Mouse (Mus musculus) kidney, adult 2 months (tissue): Measurements from ENCODE around the gene Coa6. TPM values are rescaled to one million over a fixed set of nuclear protein-coding genes. Genes with fewer than 3 reads are reported as not detected.

Experiments used
- DNase-seq: peaks from one replicate; pipeline ENCODE4 v3.0.0; 2021
- H3K27ac ChIP-seq: fragments of 200-500 bp; 2 replicates; pipeline ENCODE4 v1.5.1; 2012; ENCODE audit warnings: low read depth, low read length, control low read depth, inconsistent platforms; ENCODE audit not compliant: insufficient read depth
- H3K27me3 ChIP-seq: fragments of 200-500 bp; replicated peaks from 2 replicates; pipeline ENCODE4 v1.6.1; 2012; ENCODE audit warnings: mild to moderate bottlenecking, moderate library complexity, low read length, inconsistent platforms; ENCODE audit not compliant: control insufficient read depth, insufficient read depth
- H3K36me3 ChIP-seq: fragments of 200-500 bp; 2 replicates; pipeline ENCODE4 v1.6.1; 2012; ENCODE audit warnings: mild to moderate bottlenecking, moderate library complexity, low read length, inconsistent platforms; ENCODE audit not compliant: control insufficient read depth, insufficient read depth
- H3K4me1 ChIP-seq: fragments of 200-500 bp; 2 replicates; pipeline ENCODE4 v1.6.1; 2011; ENCODE audit warnings: low read length; ENCODE audit not compliant: control insufficient read depth, insufficient read depth
- H3K4me3 ChIP-seq: fragments of 200-500 bp; 2 replicates; pipeline ENCODE4 v1.5.1; 2011; ENCODE audit warnings: mild to moderate bottlenecking, low read depth, low read length, control low read depth; ENCODE audit not compliant: insufficient read depth
- CTCF ChIP-seq: fragments of 200-500 bp; conservative IDR thresholded peaks from 2 replicates; pipeline ENCODE4 v1.5.1; 2011; ENCODE audit warnings: low read depth, mild to moderate bottlenecking, control low read depth, low read length, moderate library complexity, mixed read lengths; ENCODE audit not compliant: insufficient read depth, insufficient read length
- POLR2A ChIP-seq: fragments of 200-500 bp; IDR thresholded peaks from one replicate; pipeline ENCODE4 v1.6.1; 2011; ENCODE audit warnings: low read depth, low read length, control low read depth
- WGBS: fragments of 180-500 bp; shearing (Covaris S2); methylation state at CpG from one replicate; pipeline ENCODE4 v1.1.7; 2018; 5-methylcytosine and 5-hydroxymethylcytosine counted together
- polyA plus RNA-seq: library from polyadenylated mRNA; depleted of rRNA; stranded (reverse); fragments of >200 nt; gene quantifications from 2 replicates; pipeline ENCODE4 v1.2.3, GENCODE M21; 2012; rRNA removed

The Coa6 gene
- polyA plus RNA-seq, 1 experiment: 87.6 TPM

DNA sequence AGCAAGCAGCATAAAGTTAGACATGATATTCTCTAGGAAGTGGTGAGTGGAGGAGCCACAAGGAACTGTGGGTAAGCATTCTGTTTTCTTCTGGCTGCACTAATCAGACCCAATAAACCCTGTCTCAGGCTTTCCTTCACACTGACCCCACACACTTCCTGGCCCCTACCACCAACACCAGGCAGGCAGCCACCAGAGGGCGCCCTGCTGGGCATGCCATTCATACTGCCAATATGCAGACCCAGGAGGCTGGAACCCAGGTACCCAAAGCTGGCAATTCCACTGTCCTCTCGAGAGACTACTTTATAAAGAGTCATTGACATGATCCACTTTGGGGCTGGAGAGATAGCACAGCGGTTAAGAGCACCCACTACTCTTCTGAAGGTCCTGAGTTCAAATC lies 38.0 kb downstream of the Coa6 start:
- H3K27ac ChIP-seq: no peak overlapping the region
- H3K4me1 ChIP-seq: no peaks in the 10 kb centered on the region
- peak; percentile 52 for DNase-seq
- no peaks in the 10 kb centered on the region for H3K27me3 ChIP-seq
- WGBS: 67% methylated on average over 3 of the region's 3 CpGs
- H3K4me3 ChIP-seq: no peak overlapping the region
- H3K36me3 ChIP-seq: no peaks in the 10 kb centered on the region
- peak; percentile 57 for TF ChIP-seq CTCF
- TF ChIP-seq POLR2A: no peak

DNA sequence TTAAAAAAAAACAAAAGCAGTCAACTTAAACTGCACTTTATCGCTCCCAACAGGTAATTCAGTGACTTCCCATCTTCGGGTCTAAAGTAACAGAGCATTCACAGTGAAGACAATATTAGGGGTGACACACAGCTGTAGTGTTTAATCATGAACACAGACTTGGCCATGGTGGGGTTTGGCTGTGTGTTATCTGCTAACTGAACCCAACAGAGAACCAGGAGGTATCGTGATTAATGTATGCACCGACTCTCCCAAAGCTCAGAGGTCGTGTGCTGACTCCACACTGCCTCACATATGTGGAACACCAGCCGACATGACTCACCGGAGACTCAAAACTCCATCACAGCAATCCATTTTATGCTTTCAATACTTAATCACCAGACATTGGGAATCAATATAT lies 39.4 kb downstream of the Coa6 start:
- TF ChIP-seq POLR2A (no peak), CTCF (no peak)
- WGBS: 71% methylated on average over 7 of the region's 7 CpGs
- Histone ChIP-seq H3K27me3 (no peaks in the 10 kb centered on the region), H3K4me1 (no peaks in the 10 kb centered on the region), H3K4me3 (no peak overlapping the region), H3K27ac (no peak overlapping the region), H3K36me3 (no peaks in the 10 kb centered on the region; the same call in 1 of the 2 replicates)
- DNase-seq: no peak

- no peak for TF ChIP-seq POLR2A
- 58% methylated on average over 7 of the region's 7 CpGs for WGBS
- H3K4me1 ChIP-seq: no peaks in the 10 kb centered on the region
- DNase-seq: peak; percentile 33
- H3K36me3 ChIP-seq: no peaks in the 10 kb centered on the region; the same call in 1 of the 2 replicates
- no peaks in the 10 kb centered on the region for H3K27me3 ChIP-seq
- H3K27ac ChIP-seq: no peak overlapping the region
- H3K4me3 ChIP-seq: no peak overlapping the region
Measured at GRCm38 (mm10) chr8:126464071-126464470, 41.8 kb downstream of the Coa6 start.

- Histone ChIP-seq H3K4me3 (peak overlapping the region; percentile 88), H3K36me3 (no peaks in the 10 kb centered on the region; the same call in 1 of the 2 replicates), H3K27me3 (no peaks in the 10 kb centered on the region), H3K4me1 (peaks cover 7% of the 10 kb centered on the region; the same call in 1 of the 2 replicates), H3K27ac (no peak overlapping the region)
- no peak for DNase-seq
- WGBS: 12% methylated on average over 16 of the region's 16 CpGs
- no peak for TF ChIP-seq CTCF
- no peak for TF ChIP-seq POLR2A
Measured at GRCm38 (mm10) chr8:126473802-126474298, 51.5 kb downstream of the Coa6 start.

GRCm38 (mm10) chr8:126474299-126475187 lies 52.2 kb downstream of the Coa6 start, which contains the start of gene Tarbp1:
TSS of gene Tarbp1 (minus strand) at chr8:126475065.
- H3K36me3 ChIP-seq: no peaks in the 10 kb centered on the region; the same call in 1 of the 2 replicates
- TF ChIP-seq POLR2A (no peak), CTCF (no peak)
- H3K4me3 ChIP-seq: peak within 1 kb of the TSS; percentile 88
- peaks cover 7% of the 10 kb centered on the region; the same call in 1 of the 2 replicates for H3K4me1 ChIP-seq
- WGBS: under 1% methylated on average over 124 of the region's 124 CpGs
- H3K27me3 ChIP-seq: no peaks in the 10 kb centered on the region
- DNase-seq: peak; percentile 93
- H3K27ac ChIP-seq: peak within 1 kb of the TSS; percentile 54

Other genes starting within 250 kb of the Coa6 start
- gene Slc35f3, start 124.0 kb upstream of the Coa6 start, polyA plus RNA-seq: 8.5 and 9.1 TPM in 2 replicates
- gene Tarbp1, start 52.5 kb downstream of the Coa6 start, polyA plus RNA-seq: 2.7 and 3.2 TPM in 2 replicates
- 40.6 and 46.6 TPM in 2 replicates for gene Irf2bp2, start 171.5 kb downstream of the Coa6 start, polyA plus RNA-seq